Mouse (Mus musculus) ZHBTc4 (cell line): ENCODE results near the gene Tti1.

Source experiments
- DNase-seq: peaks from one replicate; pipeline ENCODE4 v3.0.0-alpha.2; 2011; ENCODE audit warnings: low read depth, low spot score

Tti1 gene

DNA sequence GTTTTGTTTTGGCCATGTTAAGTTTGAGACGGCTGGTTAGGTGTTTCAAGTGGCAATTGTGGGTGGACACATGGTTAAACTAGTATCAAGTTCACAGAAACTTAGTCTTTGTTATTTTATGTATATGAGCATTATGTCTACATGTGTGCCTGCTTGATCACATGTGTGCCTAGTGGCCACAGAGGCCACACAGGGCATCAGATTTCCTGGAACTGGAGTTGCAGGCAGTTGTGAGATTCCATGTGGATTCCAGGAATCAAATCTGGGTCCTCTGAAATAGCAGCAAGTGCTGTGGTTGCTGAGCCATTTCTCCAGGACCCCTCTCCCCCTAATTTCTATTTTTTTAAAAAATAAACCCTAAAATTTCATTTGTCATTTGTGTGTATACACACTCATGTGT lies 11.4 kb upstream of the Tti1 start:
- no peak for DNase-seq

DNA sequence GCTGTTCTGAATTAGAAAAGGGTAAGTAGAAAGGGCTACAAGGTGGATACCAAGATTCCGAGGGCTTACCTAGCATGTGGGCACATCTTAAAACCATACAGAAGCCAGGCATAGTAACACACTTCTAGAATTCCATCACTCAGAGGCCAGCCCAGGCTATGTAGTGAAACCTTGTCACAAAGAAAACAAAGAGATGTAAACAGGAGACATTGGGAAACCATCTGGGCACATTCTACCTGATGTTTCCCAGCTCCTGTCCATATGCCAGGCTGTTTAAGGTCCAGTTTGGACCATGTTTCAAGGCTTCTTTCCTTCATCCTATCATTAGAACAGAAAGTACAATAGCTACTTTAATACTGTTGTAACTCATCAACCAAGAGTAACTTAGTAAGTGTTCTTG lies 9.3 kb upstream of the Tti1 start:
- DNase-seq = no peak

DNA sequence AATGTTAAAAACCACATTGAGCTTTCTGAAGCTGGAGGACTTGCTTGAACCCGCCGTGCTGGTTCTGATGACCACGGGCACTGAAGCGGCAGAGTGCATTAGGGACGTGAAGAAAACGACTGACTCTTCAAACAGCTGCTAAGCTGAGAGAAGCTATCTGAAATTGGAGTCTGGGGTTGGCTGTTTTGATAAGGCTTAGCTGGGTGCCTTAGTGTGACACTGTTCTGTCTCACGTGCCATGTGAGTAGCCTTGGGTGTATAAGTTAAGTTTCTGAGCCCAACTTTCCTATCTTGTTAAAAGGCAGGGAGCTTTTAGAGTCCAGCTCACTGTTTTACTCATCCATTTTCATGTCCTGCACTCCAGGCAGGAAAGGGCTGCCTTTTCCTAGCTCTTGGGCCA lies 8.7 kb upstream of the Tti1 start:
- no peak for DNase-seq

DNA sequence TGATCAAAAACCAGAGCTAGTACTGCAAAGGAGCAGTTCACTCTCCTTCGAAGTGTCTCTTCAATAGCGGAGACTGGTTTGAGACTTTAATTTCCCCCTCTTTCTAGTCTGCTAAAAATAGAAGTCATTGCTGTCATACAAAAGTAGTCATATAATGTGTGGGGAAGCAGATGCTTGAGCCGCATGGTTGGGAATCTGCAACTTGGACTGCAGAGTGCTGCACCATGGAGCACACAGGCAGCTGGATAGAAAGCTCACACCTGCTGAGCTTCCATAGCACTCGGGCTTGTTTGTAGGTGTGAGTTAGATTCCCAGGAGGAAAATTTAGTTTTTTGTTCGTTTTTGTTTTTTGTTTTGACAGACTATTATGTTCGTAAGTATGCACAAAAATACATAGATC lies 8.2 kb upstream of the Tti1 start:
- DNase-seq = no peak

DNA sequence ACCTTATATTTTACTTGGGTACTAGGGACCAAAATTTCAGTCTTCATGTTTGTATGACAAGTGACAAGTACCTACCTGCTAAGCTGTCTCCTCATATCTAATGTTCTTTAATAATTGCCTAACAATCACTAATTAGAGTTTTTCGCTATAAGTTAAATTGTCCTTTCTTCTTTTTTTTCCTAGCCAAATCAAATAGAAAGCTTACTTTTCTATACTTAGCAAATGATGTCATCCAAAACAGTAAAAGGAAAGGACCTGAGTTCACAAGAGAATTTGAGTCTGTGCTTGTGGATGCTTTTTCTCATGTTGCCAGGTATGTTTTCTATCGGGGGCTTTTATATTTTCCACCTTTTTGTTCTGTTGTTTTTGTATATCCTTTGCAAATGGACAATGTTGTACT lies 7.6 kb upstream of the Tti1 start:
- no peak for DNase-seq

DNA sequence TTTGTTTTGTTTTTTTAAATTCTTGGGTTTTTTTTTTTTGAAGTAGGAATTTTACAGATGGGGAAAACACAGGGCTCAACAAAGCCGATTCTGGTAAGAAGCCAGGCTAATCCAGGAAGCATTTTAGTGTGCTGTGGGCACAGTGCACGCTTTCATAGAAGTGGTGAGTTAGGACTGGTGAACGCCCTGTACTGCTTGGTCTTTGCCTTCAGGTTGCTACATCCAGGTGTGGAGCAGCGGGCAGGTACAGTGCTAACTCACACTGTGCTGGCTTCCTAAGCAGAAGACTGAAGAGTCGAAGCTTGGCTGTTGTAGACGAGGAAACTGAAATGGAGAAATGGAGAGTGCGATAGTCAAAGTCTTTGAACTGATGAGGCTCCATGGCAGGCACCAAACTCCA lies 1.8 kb upstream of the Tti1 start:
- DNase-seq = no peak

DNA sequence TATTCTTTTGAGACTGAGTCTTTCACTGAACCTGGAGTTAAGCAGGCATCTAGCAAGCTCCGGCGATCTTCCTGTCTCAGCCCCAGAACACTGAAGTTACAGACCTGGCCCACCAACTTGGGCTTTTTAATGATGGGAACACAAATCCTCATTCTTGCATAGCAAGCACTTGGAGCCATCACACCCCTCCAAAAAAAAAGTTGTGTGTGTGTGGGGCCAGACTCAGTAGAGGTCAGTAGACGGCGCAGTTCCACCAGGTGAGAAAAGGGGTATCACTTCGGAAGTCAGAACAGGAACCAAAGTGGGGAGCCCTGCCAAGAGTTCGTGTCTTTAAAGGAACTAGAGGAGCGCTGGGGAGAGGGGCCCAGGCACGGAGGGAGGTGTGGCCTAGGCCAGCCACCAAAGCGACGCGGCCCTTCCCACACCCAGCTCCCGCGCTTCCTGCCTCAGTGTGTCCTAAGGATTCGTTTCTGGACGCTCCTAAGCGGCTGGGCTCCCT lies 329 bp downstream of the Tti1 start:
- DNase-seq = no peak

DNA sequence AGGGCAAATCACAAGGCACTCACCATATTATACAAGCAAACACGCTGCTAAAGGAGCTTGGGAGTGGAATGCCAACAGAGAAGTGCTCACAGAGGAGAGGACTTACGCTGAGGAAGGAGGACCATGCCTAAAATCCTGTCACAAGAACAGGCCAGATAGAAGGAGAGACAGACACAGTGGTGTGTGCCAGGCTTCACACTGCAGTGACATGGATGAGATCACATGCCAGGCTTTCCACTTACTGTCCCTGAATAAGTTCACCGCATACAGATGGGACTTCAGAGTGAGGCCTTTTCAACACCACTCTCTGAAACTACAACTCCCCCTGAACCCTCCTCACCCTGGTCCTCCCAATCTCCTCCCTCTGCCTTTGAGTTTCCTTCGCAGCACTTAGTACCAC lies 10.9 kb downstream of the Tti1 start:
- no peak for DNase-seq

DNA sequence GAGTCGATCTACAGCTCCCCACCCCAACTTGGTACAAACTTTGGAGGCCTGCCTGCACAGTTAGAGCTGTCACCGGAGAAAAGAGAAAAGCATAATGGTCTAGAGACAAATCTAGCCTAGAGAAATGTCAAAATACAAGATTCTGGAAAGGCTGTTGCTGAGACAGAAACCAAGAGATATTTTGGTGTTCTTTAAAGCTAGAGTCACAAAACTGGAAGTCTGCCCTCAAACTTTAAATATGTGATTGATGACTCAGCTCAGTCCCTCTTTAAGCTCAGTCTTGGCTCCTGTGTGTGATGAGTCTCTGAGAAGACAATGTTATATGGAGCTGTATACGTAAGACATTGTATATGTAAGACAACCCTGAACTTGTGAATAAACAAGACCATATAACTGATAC lies 15.6 kb downstream of the Tti1 start:
- no peak for DNase-seq

DNA sequence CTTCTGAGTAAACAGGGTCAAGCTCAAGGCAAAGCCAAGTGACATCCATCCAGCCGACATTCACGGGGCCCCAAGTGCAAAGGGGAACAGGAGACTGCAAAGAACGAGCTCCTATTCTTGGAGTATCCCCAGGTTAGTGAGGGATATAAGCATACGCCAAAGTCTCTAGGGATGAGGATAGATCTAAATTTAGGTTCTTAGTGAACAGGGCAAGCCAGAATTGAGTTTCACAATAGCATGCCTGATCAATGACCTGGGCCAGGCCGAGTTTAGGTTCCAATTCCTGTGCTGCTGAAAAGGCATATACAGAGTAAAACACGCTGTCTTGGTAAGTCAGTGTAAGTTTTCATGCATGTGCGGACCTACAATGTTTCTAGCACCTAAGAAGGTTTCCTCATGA lies 18.9 kb downstream of the Tti1 start:
- DNase-seq = no peak

DNA sequence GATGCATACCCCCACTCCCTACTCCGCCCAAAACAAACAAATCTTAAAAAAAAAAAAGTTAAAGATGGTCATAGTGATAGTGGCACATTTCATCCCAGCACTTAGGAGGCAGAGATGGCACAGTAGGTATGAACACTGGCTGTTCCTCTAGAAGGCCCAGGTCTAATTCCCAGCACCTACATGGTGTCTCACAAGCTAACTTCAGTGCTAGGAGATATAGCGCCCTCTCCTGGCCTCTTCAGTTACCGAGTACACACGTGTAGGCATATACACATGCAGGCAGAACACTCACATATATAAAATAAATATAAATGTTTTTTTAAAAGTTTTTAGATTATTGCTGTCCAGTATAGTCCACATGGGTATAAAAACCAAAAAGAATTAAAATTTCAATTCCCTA lies 22.6 kb downstream of the Tti1 start:
- peak; percentile 60 for DNase-seq

DNA sequence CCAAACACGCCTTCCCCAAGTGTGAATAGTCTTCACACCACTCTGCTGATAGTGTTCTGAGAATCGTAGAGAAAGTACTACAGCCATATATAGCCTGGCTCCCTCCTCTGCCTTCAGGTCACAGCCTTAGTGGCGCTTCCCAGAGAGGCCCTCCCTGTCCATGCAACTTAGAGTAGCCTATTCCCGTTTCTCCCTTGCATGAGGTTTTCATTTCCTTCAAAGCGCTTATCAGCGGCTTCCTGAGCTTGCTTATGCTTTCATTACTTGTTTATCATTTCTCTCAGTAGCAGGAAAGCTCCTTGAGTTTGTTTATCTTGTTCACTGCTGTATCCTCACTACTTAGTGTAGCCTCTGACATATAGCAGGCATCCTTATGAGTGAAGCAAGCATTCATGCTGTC lies 23.6 kb downstream of the Tti1 start:
- no peak for DNase-seq

DNA sequence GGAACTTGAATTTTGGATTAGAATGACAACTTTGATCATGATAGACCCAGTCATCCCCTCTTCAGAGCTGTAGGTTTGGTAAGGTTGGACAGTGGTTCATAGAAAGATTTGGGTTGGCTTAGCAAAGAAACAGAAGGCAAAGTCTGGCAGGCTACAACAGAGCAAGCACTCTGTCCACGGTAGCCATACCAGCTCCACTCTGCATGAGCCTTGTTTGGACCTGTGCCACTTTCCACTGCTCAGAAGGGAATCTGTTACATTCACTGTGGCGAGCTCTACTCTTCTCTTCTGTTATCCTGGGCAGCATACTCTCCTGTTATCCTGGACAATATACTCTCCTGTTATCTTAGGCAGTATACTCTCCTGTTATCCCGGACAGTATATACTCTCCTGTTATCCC lies 29.4 kb downstream of the Tti1 start:
- DNase-seq = no peak

DNA sequence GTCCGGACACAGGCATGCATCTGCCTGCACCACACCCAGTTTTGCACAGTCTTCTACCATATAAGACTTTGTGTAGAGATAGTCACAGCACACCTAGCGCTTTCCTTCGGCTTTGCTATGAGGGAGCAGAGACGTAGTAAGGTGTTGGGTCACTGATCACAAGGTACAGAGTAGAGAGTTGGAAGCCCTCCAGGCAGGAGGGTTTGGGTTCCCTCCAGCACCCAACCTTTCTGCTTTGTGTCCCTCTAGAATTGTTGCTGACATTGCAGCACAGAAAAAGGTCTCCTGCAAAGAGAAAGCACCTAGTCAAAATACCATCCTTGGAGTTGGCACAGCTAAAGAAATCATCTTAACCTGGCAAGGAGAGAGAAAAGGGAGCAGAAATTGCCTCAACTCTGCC lies 35.7 kb downstream of the Tti1 start:
- no peak for DNase-seq

DNA sequence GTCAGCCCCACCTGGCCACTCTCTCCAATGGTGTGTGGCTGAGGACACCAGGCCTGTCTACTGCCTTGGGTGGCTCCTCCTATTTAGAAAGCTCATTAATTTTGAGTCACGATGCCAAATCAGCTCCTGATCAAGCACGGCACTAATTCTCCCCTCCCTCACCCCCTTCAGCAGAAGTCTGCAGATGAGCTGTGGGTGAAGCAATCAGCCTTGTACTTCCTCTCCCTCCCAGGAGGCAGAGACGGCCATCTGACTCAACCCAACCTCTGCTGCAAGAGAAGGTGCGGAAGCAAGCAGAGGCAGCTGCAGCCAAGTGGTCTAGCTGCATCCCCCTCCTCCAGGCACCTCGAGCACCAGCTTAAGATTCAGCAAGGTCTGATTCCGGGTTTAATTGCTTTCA lies 37.2 kb downstream of the Tti1 start:
- no peak for DNase-seq

DNA sequence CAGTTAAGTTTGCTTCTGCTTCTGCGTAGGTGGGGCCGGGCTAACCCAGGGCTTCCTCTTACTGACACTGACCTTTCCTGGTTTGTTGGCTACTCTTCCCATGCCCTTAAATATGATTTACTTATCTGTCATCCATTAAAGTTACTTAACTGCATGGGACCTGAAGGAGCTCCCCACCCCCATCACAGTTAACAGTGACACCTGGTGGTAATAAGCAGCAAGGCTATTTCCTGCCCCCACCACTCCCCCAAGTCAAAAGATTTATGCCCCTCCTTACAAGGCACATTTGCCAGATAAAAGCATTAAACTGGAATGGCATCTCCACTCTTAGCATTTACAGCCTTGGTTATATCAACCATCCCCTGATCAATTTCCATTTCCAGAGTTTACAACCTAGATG lies 38.3 kb downstream of the Tti1 start:
- DNase-seq = peak; percentile 36

DNA sequence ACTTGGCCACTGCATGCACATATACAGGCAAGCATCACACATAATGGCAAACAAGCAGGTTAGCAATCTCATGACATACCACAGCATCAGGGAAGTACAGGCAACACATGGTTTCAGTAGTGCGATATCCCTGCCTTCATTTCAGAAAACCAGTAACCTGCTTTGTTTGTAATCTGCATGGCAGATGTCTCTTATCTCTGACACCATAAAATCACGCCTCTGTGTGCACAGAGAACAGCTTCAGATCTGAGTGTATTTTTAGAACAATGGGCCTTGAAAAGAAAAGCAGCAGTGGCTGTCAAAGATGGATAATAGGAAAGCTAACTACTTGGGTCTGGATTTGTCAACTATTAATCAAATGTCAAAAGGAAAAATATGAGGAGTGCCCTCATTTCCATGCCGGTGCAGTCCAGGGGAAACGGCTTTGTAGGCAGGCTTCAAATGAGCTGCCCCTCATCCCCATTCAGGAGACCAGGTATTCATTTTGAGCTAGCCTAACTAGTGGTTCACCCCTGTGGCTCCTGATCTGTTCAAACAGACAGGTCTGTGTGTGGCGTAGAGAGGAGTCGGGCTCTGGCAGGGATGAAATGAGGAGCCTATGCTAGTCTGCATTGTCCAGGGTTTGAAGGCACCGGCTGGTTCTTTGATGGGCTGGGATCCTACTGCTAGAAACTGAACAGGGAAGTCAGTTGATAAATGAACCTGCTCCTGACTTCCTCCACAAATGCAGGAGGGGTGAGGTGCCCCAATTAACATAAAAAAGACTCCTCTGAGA lies 39.6 kb downstream of the Tti1 start:
- no peak for DNase-seq

DNA sequence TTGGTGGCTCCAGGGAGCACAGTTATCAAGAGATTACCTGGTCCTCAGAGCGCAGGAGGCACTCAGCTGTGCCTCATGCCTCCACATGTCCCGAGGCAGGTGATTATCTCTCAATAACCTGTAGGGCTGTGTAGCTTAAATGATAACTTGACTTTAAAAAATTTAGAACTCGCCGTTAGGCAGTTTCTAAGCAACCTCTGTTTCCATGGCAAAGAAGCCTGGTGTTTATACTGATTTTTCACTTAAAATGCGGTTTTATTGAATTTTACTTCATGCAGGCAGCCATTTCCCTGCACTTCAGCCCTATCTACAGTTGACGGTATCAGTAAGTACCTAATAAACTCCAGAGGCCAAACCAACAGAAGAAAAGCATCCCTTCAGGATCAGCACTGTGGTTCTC lies 42.0 kb downstream of the Tti1 start:
- no peak for DNase-seq

DNA sequence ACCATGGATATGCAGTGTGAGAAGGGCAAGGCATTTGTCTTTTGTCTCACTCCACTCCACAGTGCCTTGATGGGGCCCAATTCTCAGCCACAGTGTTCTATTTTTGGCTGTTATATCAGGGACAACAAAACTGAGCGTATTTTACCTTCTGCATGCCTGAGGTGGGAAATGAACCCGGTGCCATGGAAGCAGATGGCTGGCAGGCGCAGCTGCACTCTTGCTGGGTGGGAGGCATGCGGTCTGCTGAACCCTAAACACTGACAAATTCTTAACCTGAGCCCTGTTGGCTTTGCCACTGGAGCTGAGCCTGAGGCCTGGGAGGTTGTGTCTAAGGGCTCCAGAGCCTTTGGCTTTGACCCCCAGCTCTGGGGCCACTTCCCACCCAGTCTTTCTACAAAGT lies 42.6 kb downstream of the Tti1 start:
- no peak for DNase-seq

DNA sequence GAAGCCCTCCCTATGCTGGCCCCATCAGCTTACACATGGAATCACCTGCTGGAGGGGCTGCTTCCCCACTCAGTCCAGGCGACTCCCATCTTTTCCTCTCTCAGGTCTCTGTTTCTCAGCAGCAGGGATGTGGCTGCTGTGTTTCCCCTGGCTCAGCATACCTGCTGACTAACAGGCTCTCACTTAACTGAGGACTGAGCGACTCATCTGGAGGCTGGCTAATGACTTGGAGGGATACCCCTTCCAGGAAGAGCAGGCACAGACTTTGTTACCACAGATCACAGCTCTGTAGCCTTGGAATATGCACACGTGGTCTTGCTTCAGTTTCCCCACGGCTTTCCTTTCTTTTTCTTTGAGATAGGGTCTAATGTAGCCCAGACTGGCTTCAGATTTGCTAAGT lies 45.0 kb downstream of the Tti1 start:
- DNase-seq = no peak

DNA sequence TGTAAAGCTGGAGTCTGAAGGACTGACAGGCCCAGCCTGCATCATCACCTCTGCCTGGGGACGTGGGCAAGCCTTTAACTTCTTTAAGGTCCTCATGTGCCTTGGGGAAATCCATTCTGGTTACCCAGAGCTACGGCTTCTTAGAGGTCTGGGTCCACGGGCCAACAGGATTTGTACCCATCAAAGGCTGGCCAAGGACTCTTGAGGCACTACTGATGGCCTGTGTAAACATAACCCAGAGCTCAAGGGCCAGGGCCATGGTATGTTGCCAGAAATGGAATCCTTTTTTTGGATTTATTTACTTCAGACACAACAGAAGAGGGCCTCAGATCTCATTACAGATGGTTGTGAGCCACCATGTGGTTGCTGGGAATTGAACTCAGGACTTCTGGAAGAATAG lies 45.5 kb downstream of the Tti1 start:
- no peak for DNase-seq

DNA sequence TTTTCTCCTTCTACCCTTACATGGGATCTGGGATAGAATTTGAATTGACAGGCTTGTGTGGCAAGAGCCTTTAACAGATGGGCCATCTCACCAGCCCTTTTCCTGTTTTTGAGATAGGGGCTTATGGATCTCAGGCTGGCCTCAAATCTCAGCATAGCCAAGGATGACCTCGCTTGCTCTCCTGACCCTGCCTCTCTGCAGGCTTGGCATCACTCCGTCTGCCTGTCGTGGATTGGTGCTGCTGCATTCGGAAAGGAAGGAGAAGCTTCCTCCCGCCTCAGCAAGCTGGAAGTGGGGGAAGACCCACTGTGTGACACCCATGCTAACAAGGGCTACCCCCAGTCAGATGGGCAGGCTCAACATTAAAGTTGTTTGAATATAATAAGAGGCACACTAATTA lies 49.0 kb downstream of the Tti1 start:
- no peak for DNase-seq

DNA sequence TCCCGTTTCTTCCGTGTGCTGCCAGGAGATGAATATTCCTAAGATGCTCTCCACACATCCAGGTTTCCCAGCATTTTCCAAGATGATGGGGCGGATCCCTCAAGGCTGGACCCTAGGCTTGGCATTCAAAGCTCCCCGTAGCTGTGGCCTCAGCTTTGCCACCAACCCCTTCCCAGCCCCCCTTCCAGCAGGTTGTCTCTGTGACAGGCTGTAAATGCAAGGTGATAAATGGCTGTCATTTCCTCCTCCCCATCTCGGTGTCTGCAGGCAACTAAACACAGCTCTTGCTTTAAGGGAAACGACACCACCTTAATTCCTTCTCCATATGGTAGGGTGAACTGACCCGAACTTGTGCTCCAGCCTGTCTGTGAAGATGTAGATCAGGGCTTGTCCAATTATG lies 52.6 kb downstream of the Tti1 start:
- DNase-seq = no peak
